Mouse (Mus musculus) 416B (cell line): Measurements from ENCODE around the gene Adamts18.
"Not testable (repeated sequence)": the region's sequence is repeated elsewhere in the genome, so short reads cannot be mapped to it uniquely, and the experiment has no call there.

Experiments used
- DNase-seq: peaks from one replicate; pipeline ENCODE4 v3.0.0; 2011; ENCODE audit warnings: low read depth

Gene Adamts18

DNA sequence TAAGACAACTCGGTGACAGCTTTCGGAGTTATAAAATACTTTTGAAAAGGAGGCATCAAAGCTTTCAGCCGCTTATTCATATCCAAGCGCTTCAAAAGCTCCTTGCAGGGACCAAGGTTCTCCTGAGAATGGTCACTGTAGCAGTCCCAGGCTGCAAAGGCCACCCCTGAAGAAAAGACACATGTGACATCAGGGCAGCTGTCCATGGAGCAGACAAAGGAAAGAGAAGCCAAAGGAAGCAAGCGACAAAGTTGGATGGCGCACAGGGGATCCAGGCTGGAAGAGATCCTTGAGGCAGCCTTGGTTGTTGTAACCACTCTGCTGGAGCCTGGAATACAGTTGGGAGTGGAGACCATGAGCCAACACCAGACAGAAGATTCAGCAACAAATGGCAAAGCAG is 10.3 kb downstream of the Adamts18 start:
- no peak for DNase-seq

DNA sequence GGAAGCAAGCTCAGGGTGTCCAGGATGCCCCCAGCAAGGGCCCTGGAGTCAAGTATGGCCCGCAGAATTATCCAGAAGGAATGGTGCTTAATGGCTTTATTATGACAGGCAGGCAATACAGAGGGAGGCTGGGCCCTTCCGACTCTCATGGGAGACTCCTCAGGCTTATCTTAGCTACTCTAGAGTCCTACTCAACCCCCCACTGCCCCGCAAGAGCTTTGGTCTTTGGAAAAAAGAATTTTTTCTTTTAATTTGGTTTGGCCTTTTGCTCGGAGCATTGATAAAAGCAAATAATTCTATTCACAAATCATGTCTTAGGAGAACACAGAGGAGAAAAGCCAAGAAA is 11.0 kb downstream of the Adamts18 start:
- DNase-seq, result no peak

DNA sequence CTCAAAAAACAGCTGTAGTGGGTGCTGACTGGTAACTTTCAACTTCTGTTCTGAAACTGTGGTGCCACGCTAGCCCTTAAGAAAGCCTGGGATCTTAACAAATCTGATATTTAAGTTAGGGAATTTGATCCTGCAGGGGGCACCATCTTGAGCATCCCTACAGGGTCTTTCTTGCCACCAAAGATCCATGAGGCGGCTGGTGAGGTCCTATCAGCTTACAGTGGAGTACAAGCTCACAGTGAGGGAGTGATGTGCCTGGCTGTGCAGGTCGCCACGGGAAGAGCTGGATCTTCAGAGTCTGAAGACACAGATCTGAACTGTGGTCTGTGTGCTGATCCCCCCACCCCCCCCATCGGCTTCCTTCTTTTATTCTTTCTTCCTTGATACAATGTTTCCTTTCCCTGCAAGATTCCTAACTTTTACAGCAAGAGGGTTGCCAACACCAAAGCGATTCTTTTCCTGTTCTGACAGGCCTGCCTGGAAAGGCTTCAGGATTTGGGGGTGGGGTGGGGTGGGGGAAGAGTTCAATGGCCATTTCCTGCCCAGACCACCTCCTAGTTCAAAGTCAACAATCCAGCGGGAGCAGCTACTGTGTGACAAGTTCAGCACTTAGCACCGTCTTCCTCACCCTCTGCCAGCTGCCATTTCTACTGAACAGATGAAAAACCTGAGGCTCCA is 11.5 kb downstream of the Adamts18 start:
- no peak for DNase-seq

DNA sequence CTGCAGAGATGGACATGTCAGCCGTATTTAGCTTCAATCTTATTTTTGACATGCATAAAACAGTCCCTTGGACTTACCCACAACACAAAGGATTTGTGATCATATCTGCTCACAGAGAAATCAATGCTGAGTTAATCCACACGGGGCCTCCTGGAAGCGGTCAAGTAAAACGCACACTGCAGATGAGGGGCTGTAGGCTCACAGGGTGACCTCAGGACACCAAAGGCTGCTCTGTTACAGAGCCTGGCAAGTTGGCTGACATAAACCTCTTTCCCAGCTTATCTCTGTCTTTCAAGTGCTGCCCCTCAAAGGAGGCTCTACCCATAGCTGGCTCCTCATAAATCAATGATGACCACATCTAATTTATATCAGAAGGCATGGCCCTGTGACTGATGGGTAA is 14.9 kb downstream of the Adamts18 start:
- DNase-seq, result no peak

DNA sequence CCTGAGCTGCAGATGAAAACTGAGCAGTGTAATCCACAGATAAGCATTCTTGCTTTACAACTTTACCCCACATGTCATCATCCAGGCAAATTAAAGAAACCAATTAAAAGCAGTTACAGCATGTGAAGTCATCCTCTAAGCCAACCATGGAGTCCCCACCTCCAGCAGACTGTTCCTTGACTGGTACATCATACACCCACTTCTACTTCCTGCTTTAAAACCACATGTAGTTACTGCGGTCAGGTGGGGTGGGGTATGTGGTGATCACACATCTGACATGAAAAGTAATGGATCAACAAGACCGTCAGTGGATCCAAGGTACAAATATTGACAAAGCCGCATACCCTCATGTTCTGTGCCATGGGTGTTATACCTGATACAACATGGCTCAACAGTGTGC is 21.3 kb downstream of the Adamts18 start:
- DNase-seq, result peak; percentile 9

DNA sequence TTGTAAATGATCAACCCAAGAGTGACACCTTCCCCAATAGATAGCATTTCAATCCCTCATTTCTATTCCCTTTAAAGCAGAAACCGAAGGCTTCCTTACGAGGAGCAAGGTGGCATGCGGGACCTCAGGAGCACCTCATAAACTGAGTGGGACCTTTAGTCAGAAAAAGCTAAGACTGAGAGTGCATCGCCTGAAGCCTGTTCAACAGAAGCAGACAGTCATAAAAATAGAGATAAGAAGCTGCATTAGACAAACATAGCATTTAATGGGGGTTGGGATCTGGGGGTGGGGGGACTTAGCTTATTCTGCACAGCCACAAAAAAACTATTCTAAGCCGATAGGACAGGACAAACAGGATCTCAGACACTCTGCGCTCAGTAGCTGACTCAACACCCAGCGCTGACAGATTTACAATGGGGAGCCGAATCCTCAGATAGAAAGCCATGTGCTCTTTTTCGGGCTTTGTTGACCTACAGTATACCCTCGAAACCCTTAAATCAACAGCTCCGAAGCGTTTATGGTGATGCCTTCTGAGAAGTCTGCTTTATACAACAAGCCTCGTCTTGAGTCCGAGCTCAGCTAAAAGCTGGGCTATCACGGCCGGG is 27.5 kb downstream of the Adamts18 start:
- DNase-seq, result no peak

DNA sequence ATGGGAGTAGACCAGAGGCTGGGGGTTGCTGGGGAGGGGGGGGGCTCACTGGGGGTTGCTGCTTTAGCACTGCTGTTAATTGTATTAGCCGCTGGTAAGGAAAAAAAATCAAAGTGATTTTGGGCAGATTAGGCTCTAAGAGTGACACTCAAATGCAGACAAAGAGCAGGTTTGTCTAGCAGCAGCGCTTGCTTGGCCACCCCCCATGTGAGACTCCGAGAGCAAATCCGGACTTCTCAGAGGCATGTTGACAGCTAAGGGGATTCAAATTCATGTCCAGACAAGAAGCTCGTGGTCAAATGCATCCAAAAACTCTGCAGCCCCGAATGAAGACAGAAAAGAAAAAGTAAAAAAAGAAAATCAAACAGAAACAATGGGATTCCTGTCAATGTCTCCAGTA is 34.6 kb downstream of the Adamts18 start:
- DNase-seq, result no peak

DNA sequence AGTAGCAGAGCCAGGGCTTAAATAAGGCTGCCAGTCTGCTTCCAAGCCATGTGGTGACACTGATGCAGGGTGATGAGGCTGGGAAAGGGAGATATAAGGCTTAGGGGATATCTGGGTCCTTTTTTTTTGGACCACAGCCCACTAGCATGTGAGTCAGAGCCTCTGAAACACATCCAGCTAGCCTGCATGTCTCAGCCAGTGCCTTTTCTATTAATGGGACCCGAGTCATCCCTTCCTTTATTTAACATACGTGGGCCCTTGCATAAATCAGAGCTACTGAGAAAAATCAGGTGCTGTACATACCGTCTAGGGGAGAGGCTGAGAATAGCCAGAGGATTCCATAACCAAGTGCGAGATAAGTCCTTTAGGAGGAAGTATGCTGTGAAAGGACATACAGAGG is 37.0 kb downstream of the Adamts18 start:
- DNase-seq, result no peak

DNA sequence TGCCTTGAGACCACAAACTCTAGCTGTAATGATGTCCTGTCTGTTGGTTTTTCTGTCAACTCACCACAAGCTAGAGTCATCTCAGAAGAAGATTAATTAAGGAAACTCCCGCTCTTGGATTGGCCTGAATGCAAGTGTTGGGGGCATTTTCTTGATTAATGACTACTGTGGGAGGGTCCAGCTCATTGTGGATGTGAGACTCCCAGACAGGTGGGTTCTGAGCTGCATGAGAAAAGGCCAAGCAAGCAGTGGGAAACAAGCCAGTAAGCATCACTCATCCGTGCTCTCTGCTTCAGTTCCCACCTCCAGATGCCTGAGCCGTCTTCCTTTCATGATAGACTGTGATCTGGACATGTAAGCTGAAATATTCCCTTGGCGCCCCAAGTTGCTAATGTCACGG is 38.6 kb downstream of the Adamts18 start:
- DNase-seq, result no peak

DNA sequence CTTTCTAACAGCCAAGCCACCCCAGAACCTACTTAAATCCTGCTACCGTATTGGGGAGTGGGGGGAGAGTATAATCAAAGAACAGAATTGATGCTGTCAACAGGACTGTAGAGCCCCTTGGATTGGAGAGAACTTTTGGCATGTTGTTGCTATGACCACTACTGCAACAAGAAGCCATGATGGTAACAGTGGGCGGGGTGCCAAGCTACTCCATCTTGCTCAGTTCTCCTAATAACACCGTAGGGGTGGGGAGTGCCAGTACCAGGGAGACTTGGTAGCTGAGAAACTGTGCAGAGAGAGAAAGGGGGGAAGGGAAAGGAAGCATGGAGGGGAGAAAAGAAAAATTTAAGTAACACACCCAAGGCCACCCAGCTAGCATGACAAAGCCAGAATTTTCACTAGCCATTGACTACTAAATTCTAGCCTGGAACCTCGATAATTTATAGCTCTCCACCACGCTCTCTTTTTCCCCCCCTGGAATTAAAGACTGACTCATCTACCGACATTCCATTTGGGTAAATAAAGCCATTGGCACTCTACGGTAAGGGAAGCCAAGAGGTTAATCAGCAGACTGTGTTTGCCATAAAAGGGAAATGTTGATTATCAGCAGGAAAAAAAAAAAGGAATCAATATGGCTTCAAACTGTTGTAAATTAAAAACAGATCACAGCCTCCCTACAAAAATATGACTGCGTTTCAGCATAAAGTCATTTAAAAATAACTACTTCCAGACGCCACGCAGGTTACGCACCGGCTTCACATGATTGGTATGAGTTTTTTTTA is 44.5 kb downstream of the Adamts18 start:
- no peak for DNase-seq

DNA sequence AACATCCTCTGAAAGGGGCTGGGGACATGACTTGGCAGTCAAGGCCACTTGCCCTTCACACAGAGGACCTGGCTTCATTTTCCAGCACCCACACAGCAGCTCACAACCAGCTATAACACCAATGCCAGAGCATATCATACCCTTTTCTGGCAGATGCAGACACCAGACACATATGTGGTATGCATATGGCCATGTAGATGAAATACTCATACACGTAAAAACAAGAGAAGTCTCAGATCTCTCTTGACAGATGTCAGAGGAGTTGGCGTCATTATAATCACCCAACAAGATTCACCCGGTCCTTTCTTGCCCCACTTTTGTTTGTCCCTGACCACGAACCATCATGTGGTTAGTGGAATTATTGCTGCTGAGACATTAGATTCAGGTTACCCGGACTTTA is 47.0 kb downstream of the Adamts18 start:
- DNase-seq, result no peak

DNA sequence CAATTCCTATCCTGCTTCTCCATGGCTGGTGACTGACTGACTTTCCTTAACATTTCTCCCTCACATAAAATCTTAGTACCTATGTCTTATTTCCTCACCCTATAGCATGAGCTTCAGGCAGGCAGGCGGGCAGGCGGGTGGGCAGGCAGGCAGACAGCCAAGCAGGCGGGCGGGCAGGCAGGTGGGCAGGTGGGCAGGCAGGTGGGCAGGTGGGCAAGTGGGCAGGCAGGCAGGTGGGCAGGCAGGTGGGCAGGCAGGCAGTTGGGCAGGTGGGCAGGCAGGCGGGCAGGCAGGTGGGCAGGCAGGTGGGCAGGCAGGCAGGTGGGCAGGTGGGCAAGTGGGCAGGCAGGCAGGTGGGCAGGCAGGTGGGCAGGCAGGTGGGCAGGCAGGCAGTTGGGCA is 48.0 kb downstream of the Adamts18 start:
- DNase-seq, result not testable (repeated sequence)

DNA sequence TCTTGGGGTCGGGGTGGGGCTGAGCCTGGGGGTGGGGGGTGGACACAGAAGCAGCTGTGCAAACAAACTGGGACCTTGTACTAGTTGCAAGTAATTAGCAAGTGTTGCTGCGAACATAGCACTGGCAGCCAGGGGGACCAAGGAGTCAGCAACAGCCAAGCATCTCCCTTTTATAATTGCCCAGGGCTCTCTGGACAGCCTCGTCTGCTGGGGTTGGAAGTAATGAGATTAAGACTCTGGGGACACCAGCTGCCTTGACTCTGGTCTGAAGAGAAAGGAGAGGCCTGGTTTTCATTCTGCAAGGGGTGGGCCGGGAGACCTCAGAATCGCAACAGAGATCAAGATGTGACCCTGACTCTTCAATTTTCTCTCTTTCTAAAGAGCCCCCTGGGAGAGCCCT is 49.0 kb downstream of the Adamts18 start:
- no peak for DNase-seq

DNA sequence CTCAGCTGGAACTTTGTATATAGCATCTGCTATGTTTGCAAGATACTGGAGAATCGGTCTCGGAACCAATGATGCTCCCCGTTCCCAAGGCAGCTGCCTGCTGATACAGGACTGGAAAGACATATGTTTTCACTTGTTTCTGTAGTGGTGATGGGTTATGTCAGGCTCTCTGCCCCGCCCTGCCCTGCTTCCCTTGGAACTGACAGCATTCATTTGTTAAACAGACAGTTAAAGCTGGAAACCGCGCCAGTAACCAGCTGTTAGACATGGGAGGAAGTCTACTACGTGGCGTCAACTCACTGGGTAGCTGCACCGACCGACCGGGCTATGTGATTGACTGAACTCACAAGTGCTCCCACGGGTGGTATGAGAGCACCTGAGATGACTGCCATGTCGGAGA is 56.7 kb downstream of the Adamts18 start:
- DNase-seq, result no peak

DNA sequence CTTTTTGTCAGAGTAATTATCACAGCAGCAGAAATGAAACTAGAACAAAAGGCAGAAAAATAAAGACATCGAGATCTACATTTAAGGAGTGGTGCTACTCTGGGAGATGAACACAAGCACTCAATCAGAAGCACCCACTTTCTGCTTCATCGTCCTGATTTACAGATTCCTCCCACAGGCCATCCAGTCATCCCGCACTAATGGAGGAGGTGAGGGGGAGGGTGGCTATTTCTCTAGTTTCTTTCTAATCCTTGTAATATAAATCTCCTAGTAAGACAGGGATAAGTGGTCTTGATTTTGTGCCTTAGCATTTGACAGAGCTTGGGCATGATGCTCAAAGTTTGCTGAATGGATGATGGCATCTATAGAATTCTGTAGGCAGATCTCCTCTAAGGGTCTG is 57.5 kb downstream of the Adamts18 start:
- DNase-seq, result no peak

DNA sequence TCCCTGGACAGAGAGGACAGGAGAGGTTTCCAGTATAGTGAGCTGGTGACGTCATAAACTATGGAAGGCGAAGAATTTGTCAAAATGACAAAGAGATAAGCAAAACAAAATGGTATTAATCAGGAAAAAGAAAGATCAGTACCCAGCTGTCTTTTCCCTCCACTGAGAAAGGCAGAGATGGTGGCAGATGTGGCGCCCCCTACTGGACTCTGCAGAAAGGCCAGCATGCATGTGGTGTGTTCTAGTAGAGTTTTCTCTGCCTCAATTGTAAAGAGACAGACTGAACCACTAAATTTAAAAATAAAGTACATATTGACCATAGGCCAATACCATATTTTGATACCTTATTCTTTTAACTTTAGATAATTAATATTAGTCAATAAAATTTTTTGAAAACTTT is 64.8 kb downstream of the Adamts18 start:
- DNase-seq, result no peak

DNA sequence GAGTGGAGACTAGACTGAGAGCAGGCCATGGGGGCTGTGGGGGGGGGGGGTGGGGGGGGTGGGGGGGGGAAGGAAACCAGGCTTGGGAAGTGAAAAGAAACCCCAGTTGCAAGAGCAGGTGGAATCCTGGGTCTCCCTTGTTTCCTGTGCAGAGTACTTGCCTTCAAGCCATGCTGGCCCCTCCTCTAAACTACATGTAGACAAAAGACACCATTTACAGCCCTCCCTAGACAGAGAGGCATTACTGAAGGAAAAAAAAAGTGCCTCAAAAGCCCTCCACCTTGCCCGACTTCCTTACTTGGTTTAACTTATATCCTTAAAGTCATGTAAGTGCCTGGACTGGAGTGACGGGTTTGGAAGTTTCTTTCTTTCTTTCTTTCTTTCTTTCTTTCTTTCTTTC is 67.0 kb downstream of the Adamts18 start:
- DNase-seq, result no peak

DNA sequence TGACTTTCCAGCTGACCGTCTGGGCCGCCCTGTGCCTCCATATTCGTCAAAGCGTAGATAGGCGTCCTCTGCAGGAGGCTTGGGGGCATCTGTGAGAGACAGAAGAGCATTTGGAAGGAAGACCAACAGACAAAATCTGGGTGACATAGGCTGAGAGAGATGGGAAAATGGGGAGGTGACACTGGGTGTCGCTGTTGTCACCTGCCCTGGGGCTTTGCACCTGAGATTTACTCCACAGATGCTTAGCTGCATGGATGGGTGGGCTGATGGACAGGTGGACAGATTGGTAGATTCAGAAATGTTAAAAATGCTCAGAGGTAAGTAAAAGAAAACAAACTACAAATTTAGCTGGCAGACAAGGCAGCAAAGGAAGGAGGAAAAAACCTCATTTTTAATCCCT is 73.2 kb downstream of the Adamts18 start:
- DNase-seq, result no peak

DNA sequence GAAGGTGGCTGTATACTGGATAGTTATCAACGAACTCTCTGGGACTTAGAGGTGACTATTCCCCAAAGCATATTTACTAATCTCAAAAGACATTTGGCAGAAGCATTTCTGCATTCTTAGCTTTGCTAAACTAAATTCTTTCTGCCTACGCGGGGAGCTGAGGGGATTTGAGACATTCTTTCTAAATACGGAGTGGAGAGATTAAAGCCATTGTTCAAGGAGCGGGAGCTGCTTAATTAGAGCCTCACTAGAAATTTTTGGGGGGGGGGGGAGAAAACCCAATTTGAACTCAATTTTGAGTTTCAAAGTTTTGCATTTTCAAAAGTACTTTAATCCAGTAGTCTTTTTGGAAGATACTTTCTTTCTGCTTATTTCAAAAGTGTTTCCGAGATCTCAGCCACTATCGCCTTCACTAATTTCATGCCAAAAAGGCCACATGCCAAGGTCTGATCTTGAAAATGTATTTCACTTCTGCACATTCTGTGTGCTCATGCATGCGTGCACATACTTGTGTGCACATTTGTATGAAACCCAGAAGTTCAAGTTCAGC is 79.6 kb downstream of the Adamts18 start:
- DNase-seq, result no peak

DNA sequence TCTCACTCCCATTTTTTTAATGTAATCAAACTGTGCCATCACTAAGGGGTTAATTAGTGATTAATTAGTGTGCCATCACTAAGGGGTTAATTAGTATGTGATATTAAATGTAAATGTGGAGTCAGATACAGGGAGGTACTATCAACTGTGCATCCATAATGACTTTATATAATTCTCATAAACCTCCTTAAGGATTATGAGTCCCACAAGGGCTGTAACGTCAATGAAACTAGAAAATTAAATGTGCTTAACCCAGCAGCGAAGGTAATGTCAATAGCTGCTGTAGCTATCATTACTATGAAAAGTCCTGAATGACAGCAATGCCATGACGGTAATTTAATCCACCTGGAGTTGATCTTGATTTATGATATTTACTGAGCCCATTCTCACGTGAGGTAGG is 83.4 kb downstream of the Adamts18 start:
- DNase-seq, result no peak

DNA sequence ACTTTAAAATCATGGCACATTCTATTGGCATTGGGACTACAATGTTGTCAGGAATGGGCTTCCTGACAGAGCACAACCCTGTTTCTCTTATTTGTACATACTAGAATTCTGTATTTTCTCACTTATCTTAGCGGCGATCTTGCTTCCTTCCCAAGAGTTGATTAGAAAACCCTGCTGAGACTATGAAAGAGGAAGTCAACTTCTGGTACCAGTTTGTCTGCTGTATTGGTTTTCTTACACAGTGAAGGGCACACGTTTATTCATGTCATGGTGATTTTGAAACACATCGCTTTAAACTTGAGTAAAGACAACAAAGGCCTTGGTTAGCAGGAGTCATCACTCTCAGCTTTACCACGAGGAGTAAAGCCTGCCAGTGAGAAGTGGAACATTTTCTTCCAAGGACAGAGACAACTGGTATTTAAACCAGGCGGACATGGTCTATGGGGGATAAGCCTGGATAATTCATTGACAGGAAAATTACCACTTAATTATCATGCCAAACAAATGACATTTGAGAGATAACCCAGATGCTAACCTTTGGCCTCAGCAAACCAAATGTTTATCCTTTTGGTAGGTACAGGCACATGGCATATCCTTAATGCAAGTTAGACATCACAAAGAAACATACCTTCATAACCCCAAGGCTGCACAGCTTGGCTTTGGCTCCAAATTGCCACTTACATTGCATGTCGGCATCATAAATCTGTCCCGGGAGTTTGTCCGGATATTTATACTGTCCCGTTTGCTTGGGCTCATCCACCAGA is 84.8 kb downstream of the Adamts18 start:
- DNase-seq, result peak; percentile 23

DNA sequence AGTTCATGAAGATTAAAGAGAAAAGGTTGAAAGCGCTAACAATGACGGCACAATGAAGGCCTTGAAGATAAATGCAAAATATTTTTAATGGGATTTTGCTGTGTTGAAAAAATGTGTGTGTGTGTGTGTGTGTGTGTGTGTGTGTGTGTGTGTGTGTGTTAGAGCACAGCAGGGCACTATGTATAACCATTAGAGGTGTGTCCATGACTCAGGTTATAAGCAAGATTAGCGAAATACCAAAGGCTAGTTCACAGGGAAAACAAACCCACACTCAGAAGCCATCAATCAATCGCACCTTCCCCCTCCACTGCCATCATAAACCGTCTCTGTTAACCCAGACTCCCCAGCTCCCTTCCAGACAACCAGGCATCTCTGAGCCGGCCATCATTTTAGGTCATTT is 86.4 kb downstream of the Adamts18 start:
- no peak for DNase-seq

DNA sequence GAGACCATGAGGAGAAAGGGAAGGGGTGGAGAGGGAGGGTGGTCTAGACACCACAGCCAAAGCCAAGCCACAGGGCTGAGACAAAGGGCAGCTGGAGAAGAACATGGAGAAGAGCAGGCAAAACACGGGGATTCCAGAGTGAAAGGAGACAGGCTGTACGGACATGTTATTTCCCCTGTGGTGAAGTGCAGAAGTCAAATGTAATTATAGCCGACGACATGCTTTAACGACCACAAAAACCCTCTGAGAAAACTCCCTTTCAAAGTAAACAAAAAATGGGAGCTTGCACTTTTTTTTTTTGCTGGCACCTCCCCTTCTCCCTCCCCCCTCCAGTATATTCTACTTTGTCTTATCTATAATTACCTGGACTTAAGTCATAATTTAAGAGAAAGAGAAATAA is 92.7 kb downstream of the Adamts18 start:
- DNase-seq, result no peak
